Mouse (Mus musculus): Measurements from ENCODE around the gene Ntan1.

Ntan1 gene

DNA sequence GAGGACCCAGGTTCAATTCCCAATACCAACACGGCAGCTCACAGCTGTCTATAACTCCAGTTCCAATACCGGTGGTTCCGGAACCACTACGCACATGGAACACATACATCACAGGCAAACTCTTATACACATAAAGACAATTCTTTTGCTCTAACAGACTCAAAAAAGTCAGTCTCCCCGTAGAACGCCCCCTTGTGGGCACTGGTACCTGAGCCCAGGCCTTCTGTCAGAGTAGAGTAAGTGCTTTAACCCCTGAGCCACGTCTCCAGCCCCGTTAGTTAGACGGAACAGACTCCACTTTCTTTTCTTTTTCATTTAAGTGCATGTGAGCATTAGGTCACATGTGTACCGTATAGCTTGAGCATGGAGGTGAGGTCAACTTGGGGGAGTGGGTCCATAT is 11.8 kb downstream of the Ntan1 start:
- DNase-seq (ENCODE audit: low read depth, low spot score) = peak; percentile 61

- DNase-seq (ENCODE audit: low read depth, low spot score) = no peak
These were observed 13.0 kb downstream of the Ntan1 start for GRCm38 (mm10) chr16:13831606-13832005.

GRCm38 (mm10) chr16:13834382-13834781 is 15.7 kb downstream of the Ntan1 start:
- no peak for DNase-seq (ENCODE audit: low read depth, low spot score)

DNA sequence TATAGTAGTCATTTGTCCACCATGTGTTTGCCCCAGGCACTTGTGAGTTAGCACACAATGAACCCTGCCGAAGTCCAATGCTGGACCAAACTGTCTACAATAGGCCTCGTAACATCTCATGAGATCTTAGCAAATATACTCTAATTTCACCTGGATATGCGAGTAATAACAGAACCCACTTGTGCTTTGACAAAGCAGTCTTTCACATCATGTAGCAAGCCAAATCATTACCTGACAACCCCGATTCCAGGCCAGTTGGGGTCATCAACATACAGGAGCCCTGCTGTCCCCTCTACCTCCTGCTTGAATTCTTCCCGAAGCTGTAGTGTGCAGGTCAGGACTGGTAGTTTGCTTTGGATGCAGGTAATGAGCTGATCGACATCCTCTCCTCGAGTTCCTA is 21.4 kb downstream of the Ntan1 start:
- DNase-seq (ENCODE audit: low read depth, low spot score) = no peak

DNA sequence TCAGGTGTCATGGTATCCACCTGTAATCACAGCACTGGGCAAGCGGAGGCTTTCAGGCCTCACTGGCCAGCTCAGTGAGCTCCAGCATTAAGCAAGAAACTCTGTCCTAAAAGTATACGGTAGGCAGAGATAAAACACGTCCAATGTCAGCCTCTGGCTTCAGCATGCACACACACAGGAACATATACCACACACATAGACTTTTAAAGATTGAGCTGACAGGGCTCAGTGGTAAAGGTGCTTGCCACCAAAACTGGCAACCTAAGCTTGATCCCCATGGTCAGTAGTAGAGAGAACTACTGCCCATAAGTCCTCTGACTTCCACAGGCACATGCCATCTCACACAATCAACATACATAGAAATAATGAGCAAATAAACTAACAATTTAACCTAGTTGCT is 22.3 kb downstream of the Ntan1 start:
- no peak for DNase-seq (ENCODE audit: low read depth, low spot score)

GRCm38 (mm10) chr16:13845031-13845430 is 26.4 kb downstream of the Ntan1 start:
- no peak for DNase-seq (ENCODE audit: low read depth, low spot score)

- no peak for DNase-seq (ENCODE audit: low read depth, low spot score)
These were observed 28.0 kb downstream of the Ntan1 start for GRCm38 (mm10) chr16:13846675-13847074.

GRCm38 (mm10) chr16:13848310-13848709 is 29.7 kb downstream of the Ntan1 start:
- DNase-seq (ENCODE audit: low read depth, low spot score) = no peak

DNA sequence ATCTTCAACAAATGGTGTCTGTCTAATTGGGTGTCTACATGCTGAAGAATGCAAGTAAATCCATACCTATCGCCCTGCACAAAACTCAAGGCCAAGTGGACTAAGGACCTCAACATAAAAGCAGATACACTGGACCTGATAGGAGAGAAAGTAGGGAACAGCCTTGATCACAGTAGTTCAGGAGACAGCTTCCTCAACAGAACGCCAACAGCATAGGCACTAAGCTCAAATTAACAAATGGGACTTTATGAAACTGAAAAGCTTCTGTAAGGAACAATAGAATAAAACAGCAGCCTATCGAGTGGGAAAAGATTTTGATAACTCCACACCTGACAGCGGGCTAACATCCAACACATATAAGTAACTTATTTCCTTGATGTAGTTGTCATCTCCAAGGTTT is 32.8 kb downstream of the Ntan1 start:
- no peak for DNase-seq (ENCODE audit: low read depth, low spot score)

DNA sequence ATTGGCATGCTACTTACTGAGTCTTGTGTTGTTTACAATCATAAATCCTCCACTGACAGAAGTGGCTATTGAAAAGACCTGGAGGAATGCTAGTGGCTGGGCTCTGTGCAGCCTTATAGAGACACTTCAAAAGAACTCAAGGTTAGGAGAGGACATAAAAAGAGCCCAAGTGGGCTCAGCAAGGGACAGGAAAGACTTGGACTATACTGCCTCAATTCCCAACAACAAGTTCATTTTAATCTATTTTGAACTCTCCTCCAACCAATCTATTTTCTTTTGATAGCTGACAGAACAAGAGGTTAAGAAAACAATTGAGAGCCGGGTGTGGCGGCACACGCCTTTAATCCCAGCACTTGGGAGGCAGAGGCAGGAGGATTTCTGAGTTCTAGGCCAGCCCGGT is 35.2 kb downstream of the Ntan1 start:
- peak; percentile 53 for DNase-seq (ENCODE audit: low read depth, low spot score)

DNA sequence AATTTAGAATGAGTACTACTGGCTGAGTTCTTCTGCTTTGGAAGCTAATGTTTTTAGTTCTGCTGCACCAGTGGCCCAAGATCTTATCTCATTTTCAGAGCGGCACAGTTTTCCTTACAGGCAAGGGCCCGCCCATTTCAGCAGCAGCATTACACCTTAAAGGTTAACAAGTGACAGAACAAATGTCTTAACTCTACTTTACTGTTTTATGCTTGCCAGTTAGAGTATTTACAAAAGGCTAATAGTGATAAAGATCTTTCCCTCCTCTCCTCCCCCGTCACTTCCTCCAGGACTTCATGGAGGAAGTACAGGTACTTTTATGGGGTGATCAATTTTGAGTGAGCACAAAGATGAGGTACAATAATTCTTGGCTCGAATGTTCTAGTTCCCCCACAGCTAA is 47.4 kb downstream of the Ntan1 start:
- no peak for DNase-seq (ENCODE audit: low read depth, low spot score)

GRCm38 (mm10) chr16:13866616-13867015 is 48.0 kb downstream of the Ntan1 start:
- no peak for DNase-seq (ENCODE audit: low read depth, low spot score)

DNA sequence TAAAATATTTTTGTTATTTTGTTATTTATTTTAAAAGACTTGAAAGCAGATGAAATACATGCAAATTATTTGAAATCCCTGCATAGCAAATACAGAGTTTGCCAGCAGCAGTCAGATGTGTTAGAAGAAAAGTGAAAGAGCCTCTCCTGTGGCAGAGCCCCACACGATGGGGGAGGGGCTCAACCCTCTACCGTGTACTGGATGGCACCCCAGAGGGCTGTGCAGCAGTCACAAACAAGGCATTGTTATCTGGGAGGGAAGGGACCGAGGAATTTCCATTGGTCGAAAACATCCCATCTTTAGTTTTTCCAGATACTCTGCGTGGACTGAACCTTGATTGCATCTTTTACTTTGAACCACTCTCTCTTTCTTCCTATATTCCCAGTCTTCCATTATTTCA is 48.8 kb downstream of the Ntan1 start:
- DNase-seq (ENCODE audit: low read depth, low spot score) = peak; percentile 64

DNA sequence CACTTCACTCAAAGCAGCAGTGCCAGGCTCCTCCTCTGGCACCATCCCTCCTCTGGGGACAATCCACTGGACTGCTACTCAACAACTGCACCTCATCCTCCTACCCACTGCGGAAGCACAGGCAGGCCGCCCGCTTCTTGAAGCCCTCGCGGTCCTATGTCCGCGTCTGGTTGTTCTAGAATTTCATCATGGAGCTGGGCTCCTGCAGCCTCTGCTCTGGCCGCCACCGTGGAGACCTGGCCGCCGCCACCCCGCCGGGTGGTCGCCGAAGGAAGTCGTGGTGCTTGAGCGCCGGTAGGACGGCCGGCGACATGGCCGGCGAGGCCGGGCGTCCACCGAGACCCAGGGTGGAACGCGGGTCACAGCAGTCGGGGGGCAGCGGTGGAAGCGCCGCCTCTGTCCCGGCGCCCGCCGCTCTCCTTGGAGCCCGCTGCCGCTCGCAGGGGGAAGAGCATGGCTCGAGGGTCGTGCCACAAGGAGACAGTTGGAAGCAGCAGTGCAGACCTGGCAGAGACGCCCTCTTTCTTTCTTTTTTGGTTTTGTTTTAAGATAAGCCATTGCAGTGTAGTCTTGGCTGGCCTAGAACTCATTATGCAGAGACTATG is 49.4 kb downstream of the Ntan1 start:
- peak; percentile 44 for DNase-seq (ENCODE audit: low read depth, low spot score)

GRCm38 (mm10) chr16:13875483-13875882 is 56.8 kb downstream of the Ntan1 start:
- DNase-seq (ENCODE audit: low read depth, low spot score) = no peak

DNA sequence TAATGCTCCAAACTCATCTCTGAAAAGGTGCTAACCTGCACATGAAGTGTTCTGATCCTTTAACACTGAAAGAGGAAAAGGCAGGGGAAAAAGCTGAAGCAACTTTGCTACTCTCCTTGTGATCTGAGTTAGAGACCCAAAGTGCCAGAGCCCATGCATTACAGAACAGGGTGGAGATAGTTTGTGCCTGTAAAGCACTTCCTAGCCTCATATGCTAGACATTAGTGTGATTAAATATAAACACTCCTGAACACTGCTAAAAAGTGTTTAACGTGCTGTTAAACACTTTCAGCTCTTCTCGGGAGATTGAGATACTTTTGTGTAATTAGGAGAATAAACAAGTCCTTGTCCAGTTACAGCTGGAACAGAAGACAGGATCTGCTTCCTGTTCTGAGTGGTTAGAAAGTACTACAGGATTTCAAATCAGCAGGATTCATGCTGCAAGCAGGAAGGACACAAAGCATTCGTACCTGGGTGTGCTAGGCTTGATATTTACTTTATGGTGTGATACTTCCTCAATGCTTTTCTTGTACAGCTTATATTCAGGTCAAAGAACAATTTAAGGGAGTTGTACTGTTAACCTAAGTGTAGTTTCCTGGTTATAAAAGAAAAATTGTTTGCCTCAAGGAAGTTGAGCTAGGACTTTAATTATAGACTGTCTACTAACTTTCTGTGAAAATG is 64.6 kb downstream of the Ntan1 start:
- no peak for DNase-seq (ENCODE audit: low read depth, low spot score)

Measured in R1 (cell line).